Mouse (Mus musculus) adrenal gland, postnatal 4 days (tissue): ENCODE measurements at regions not wholly inside any gene's neighbourhood (a gene's known extent, or its start where the extent isn't known, plus 50 kb on each side); places are given as distances from the start of the nearest gene placed in this dataset.

Source experiments
- DNase-seq, 2 experiments: peaks; one replicate each; pipeline ENCODE4 v3.0.0; 2021 to 2022; ENCODE audit warnings: low spot score in 2 of 2, mixed read lengths in 2 of 2

GRCm38 (mm10) chr10:87639339-87639738 is 117.7 kb downstream of the Pah start:
- DNase-seq: no peak

DNA sequence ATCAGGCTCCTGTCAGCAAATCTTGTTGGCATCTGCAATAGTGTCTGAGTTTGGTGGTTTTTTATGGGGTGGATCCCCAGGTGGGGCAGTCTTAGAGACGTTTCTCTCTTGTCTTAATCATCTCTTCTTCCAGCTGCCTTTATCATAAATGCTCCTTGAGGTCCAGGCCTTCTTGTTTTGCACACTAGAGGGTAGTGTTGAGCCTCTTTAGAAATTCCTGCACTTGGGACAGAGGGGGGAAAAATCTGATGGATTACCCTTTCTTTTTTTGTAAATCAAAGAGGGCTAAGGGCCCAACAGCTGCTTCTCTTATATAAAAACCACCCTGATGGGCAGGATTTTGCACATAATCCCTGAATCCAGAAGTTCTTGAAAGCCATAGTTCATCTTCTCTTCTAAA is 127.5 kb downstream of the Pah start:
- no peak for DNase-seq

GRCm38 (mm10) chr10:87652139-87652740 is 130.6 kb downstream of the Pah start:
- DNase-seq: no peak

GRCm38 (mm10) chr10:87654112-87654511 is 132.5 kb downstream of the Pah start:
- DNase-seq: no peak

GRCm38 (mm10) chr10:87666020-87666718 is 144.6 kb downstream of the Pah start:
- DNase-seq: no peak

GRCm38 (mm10) chr10:87666719-87667387 is 145.3 kb downstream of the Pah start:
- DNase-seq: no peak

GRCm38 (mm10) chr10:87667651-87668140 is 146.1 kb downstream of the Pah start:
- no peak for DNase-seq

- DNase-seq: no peak
Measured at GRCm38 (mm10) chr10:87674740-87675420, 153.3 kb downstream of the Pah start.

GRCm38 (mm10) chr10:87676041-87676672 is 154.6 kb downstream of the Pah start:
- DNase-seq: no peak

GRCm38 (mm10) chr10:87678984-87679383 is 157.4 kb downstream of the Pah start:
- no peak for DNase-seq

GRCm38 (mm10) chr10:87686311-87686710 is 164.7 kb downstream of the Pah start:
- no peak for DNase-seq

DNA sequence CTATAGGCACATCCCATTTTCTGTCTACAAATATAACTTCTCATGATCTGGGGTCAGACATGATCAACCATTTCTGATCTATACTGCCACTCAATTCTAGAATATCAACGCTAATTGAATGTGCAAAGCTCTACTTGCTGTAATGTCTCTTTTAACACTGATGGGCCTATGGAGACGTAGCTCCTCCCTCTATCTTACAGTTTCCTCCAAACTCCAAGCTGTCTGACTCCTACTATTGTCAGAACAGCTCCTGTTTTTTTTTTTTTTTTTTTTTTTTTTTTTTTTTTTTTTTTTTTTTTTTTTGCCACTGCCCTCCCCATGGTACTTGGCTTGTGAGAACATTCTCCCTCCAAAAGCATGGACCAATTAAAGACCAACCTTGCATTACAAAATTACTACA is 165.2 kb downstream of the Pah start:
- DNase-seq: no peak

GRCm38 (mm10) chr10:87687844-87688243 is 166.2 kb downstream of the Pah start:
- DNase-seq: no peak

- no peak for DNase-seq
Measured at GRCm38 (mm10) chr10:87690831-87691230, 167.2 kb upstream of the Igf1 start.

DNA sequence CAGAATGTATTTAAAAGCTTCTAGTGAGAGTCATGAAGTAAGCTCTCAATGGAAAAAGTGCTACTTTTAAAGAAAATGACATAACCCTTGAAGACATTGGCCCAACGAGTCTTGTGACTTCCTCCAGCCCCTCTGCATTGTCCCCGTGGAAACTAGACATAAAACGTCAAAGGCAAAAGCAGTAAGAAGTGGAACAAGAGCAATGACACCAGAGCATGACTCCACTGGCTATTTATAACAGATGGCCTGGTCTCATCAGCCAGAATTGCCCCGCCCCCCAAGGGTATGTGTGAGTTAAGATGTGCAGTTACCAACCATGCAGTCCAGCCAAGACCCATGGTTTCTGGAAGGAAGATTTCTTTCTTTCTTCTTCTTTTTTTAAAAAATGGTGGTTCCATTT is 161.6 kb upstream of the Igf1 start:
- no peak for DNase-seq

DNA sequence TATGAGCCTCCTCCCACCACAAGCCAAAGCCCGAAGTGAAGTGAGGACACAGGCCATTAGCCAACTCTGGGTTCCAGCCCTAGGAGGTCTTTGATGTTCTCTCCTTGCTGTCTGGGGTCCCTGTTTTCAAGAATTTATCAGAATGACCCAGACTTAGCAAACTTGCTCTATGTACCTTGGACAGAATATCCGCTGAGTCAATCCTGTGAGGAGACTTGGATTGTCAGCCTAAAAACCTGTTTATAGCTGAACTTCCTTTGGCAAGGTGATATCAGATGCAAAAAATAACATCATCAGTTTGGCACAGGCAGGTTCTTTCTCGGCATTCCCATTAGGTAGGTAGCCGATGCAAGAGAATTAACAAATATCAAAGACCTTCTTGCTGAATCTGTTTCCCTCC is 146.9 kb upstream of the Igf1 start:
- DNase-seq: no peak

GRCm38 (mm10) chr10:87711798-87712197 is 146.3 kb upstream of the Igf1 start:
- peak in 1 of 2 experiments; percentile 11 for DNase-seq

DNA sequence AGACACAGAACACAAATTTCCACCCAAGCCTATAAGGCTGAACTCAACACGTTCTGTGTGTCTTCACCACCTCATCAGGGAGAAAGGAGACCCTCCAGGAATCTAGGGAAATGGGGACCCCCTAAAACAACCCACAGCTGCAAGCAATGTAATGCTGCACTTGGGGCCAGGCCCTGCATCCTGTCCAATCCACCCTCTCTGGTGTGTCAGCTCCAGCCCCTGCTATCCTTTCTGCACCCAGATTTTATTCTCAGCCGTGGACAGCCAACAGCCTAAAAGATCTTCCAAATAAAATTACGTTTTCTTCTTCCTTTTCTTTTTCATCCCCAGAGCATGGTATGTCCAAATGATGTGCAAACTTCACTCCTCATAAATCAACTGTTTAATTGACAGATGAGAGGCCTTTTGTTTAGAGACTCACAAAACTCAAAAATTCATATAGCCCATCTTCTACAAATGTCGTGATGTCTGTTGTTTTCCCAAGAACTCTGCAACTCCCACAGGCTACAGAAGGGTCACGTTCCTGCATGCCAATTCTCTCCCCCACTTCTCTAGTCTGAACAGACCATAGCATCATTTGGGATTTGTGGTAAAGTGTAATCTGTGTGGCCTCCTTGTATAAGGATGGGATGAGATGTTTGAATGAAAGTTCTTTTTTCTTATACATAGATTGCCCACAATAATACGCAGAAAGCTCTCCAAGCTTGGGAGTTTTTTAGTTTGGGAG is 142.0 kb upstream of the Igf1 start:
- DNase-seq: no peak

- DNase-seq: no peak
Measured at GRCm38 (mm10) chr10:87717156-87717555, 140.9 kb upstream of the Igf1 start.

- DNase-seq: no peak
Measured at GRCm38 (mm10) chr10:87718491-87718890, 139.6 kb upstream of the Igf1 start.

DNA sequence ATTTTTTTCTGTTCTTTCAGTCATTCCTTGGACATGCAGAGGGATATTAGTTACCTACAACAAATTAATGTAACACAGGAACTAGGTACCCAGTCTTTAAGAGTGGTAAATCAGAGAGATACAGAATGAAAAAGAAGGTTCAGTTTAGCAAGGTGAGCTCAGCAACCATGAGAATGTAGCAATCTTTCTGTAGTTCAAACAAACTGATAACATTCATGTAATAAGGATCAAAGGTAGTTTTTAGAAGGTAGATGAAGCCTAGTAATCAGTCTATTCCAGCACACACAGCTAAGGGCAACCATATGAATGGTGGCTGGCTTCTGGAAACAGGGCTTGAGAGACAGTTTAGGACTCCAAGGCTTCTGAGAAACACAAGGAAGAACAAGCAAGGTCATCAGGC is 138.1 kb upstream of the Igf1 start:
- no peak for DNase-seq
